Mouse (Mus musculus): Measurements from ENCODE around the gene Kif1bp. TPM values are rescaled to one million over a fixed set of nuclear protein-coding genes. Genes with fewer than 3 reads are reported as not detected.
A peak's percentile ranks its signal among the peaks of the same experiment; 100 is the strongest.

The Kif1bp gene
- total RNA-seq, 2 experiments from 2014 or later: 31.6 to 34.5 TPM

DNA sequence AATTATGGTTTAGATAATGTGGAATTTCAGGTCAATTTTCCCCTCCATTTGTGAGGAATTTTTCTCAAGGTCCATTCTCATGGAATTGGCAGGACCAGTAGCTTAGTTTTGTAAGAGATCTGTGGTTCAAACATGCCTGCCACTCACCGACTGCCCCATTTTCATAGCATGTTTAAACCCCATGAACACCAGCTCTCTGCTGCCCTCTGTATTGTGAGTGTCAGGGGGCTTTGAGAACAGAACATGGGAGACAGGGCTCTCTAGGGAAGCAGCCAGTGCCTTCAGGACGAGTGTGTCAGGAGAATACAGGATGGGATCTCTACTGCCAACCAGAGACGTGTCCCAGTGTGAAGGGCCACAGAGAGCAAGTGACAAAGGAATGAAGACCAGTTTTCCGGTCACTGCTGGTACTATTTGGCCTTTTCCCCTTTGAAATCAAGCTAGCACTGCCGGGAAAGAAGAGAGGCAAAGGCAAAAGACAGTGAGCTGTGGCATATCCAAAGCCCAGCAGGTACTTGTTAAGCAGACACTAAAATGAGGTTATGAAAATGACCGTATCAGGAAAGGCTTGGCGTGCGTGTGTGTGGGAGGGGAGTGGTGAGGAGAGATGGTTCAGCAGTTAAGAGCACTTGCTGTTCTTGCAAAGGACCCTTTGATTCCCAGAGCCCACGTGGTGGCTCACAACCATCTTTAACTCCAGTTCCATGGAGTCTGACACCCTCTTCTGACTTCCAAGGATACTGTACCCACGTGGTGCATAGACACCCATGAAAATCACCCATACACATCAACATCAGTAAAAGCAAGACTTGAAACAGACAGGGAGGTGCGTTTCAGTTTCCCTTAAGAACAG is 22.3 kb downstream of the Kif1bp start:
- no peak for DNase-seq

DNA sequence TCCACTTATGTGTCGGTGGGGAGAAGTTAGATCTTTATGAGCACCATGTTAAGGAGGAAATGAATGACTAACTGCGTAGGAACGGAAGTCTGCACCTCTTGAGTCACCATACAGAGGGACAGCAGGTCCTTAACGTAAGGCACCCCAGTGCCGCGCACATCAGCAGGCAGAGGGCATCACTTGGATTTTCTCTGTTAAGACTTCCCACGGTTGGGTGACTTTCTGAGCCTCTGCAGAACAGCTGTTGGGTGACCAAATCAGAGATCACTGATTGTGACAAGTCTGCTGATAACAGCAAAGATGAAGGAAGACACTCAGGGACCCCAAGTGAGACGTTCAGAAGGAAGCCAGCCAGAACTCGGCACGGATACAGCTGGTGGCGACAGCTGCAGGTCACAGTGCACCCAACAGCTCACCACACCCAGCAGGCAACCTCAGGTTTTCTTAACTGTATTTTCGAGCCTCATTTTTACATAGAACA is 24.6 kb downstream of the Kif1bp start:
- no peak for DNase-seq

DNA sequence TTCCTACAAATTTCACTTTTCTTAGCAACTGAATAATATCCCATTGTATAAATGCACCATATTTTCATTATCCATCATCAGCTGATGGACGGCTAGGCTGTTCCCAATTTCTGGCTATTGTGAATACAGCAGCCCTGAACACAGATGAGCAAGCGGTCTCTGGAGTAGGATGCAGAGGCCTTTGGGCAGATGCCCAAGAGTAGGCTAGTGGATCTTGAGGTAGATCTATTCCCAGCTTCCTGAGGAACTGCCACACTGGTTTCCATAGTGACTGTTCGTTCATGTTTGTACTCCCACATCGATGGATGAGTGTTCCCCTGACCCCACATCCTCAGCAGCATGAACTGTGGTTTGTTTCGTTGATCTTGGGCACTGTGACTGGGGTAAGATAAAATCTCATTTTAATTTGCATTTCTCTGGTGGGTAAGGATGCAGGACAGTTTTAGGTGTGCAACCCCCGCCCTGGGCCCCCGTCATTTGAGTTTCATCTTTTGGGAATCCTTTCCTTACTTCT is 27.4 kb downstream of the Kif1bp start:
- no peak for DNase-seq

DNA sequence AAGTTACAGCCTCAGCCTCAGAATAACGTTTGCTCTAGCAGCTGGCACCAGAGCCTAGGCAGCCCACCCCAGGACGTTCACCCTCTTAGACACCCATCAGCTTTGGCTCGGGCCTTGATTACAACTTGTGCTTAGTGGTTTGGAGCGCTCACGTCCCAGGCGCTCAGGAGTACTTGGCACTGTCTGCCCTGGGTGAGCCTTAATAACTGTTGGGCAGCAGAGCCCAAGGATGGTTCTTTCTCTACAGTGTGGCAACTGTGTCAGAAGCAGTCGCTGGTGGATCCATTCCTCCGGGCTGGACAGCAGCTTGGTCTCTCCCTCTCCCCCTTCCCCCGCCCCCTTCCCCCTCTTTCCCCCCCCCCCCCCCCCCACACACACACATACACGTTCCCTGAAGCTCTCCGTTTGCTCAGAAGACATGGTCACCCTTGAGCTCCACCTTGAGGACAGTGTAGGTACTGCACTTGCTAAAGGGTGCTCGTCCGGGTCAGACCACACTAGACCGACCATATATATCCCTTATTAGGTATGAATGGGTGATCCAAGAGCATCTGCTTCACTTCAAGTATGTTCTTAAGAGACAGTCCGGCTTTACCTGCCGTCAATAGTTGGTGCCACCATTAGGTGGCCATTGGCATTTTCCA is 28.6 kb downstream of the Kif1bp start:
- peak; percentile 85 for DNase-seq

DNA sequence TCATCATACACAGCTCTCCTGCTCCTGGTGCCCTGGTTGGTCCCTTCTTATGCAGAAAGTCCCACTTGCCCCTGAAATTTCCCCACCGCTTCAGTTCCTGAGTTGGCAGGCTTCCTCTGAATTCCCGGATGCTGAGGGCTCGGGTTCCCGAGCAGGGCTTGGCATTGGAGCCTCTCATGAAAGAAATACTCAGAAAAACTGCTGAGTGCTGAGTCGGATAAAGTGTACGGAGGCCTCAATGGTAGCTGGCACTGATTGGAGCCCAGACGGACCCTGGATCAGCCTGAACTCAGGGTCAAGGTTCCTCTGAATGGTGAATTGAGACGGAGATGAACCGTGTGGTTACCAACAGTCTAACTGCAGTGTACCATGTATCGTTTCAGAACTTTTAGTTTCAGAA is 31.8 kb downstream of the Kif1bp start:
- no peak for DNase-seq

DNA sequence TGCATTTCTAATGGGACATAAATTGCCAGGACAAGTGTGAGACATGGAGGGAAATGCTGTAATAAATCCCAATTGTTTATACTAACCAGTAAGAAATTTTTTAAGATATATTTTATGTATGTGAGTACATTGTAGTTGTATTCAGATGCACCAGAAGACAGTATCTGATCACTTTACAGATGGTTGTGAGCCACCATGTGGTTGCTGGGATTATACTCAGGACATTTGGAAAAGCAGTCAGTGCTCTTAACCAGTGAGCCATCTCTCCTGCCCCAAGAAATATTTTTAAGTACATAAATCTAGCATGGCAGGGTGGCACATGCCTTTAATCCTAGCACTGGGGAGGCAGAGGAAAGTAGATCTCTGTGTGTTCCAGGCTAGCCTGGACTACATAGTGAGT is 32.5 kb downstream of the Kif1bp start:
- no peak for DNase-seq

DNA sequence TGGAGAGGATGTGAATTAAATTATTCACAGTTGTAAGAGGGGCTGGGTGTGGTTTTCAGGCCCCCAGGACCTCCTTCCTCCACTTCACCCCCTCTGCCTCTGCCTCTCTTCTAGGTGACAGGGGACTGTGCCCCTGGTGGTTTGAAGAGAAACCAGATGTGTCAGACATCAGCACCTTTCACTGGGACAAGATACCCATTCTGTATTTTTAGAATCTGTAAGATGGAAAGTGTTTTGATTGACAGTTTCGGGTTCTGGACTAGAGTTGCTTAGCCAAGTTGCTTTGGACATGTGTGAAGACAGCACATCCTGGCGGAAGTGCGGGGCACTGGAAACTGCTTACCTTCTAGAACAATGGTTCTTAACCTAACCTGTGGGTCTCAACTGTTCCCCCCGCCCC is 33.9 kb downstream of the Kif1bp start:
- no peak for DNase-seq

DNA sequence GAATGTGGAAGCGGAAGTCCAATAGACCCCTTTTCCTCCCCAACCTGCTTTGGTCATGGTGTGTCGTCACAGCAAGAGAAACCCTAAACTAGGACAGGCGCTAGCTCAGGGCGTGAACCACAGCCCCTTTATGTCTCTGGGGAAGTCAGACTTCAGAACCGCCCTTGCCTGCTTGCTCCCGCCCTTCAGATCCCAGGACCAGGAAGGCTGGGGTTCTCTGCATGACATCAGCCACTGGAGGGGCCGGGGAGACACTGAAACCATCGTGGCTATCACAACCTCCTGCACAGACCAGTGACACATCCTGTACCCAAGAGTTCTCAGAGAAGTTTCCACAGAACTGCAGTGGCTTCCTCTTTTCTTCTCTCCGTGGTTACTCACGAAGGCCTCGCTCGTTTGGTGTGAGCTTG is 34.9 kb downstream of the Kif1bp start:
- peak; percentile 16 for DNase-seq

DNA sequence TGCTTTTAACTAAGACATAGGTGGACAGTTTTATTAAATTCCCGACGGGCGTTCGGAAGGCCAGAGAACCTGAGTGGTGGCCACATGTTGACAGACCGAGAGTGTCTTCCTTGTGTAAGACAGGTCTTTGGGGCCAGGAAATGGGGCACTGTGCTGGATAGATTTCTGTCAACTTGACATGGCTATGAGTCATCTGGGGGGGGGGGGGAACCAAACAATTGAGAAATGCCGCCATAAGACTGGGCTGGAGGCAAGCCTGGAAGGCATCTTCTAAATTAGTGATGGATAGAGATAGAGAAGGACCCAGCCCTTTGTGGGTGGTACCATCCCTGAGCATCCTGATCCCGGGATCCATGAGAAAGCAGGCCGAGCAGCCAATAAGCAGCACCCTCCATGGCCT is 35.3 kb downstream of the Kif1bp start:
- DNase-seq: no peak

DNA sequence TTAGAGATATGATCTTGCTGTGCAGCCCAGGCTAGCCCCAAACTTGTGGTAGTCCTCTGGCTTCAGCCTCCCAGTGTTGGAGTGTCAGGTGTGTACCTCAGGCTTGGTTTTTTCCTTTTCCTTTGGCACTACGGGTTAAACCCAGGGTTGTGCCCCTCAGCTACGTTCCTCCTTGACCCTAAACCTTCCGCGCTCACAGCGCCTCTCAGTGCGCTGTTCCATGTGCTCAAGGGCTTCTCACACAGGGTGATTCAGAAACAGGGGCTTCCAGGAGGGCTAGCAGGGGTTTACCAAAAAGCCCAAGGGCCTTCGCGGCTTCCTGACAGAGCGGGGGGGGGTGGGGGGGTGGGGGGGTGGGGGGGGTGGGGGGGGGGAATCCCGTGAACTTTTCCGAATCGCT is 35.8 kb downstream of the Kif1bp start:
- DNase-seq: no peak

DNA sequence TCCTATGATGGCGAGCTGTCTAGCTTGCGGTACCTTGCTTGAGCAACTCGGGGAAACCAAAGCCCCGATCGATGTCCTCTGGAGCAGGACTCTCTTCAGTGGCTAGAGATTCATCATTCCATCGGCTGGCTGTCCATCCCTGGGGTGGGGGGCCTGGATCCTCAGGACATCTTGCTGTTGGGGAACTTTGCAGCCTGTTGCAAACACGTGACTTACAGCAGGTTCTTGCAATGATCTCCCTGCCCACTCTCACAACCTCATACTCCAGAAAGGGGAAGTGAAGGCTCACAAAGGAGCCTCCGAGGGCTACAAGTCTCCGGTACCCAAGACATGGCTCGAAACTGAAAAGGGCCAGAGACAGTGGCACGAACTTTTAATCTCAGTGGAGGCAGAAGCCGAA is 36.8 kb downstream of the Kif1bp start:
- no peak for DNase-seq

DNA sequence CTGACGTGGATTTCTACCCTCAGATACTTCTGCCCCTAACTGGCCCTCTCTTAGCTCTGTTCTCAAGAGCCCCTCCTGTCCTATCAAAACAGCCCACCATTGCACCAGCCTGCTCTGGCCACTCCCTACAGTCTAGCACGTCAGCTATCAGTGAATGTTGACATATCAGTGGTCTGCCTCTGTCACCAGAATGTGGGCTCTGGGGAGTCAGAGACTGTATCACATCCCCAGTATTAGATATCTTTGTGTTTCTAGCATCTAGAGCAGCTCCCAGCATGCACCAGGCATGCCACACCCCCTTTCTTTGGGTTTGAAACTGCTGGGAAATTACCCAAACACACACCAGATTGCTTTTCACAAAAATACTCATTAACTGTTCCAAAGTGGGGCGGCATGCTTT is 37.5 kb downstream of the Kif1bp start:
- DNase-seq: no peak

DNA sequence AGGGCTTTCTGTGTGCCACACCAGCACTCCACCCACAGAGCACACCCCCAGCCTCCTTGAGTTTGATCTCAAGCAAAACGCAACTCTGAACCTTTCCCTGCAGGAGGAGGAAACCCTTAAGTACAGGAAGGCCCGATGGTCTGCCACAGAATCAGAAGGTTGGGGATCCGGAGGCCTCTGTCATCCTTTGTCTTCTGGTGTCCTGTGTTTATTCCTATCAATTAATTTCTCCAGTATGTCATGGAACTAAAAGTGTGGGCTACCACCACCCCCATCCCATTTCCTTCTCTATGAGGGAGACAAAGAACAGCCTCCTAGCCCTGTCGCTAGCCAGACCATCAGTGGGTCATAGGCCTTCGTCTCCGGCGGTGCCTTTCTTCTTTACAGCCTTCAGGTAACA is 43.7 kb downstream of the Kif1bp start:
- DNase-seq: no peak

DNA sequence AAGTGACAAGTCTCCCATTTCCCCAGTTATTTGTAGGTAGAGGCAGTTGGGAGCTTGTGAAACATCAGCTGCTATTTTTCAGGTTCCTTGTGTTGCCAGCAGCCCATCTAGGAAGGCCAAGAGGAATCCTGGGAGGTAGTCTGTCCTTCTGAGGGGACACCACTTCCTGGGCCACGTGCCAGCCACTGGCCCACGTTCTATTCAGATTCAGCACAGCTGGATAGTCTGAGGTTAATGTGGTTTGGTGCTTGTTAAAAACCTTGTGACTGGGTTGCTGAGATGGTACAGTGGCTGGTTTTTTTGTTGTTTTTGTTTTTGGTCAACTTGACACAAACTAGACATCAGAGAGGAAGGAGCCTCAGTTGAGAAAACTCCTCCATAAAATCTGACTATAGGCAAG is 45.4 kb downstream of the Kif1bp start:
- no peak for DNase-seq

DNA sequence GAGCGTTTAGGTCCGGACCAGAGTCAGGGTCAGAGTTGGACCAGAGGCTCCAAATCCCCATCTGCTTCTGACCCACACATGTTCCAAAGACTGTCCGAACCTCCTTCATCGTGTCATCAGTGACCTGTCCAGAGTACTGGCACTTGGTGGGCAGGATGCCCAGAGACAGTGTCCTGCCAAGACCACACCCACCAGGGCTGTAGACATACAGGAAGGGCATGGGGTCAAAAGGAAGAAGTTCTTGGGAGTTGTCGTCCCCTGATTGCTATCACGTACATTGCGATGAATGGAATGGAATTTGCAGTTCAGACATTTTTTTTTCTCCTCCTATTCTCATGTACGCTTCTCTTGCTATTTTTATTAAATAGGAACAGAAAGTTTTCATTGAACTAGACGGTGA is 48.1 kb downstream of the Kif1bp start:
- DNase-seq: peak; percentile 66

DNA sequence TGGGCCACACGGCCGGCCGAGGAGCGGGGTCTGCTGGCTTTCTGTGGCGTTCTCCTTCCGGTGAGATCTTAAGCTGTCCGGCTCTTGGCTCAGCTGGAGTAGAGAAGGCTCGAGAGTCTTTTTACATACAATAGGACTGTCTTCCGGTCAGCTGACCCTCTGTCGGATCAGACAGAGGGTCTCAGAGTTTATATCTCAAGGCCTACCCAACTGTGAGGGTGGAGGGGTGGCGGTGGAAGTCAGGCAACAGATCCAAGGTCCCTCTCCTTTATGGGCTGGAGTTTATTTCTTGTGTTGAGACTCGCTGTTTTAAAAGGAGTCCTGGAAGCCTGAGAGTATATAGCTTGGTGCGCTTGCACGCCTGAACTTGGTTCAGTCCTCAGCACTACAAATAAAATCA is 50.9 kb downstream of the Kif1bp start, which contains the start of gene Srgn:
Gene Srgn (minus strand): TSS at position 101 of the 400 bp plus-strand sequence.
- no peak for DNase-seq

DNA sequence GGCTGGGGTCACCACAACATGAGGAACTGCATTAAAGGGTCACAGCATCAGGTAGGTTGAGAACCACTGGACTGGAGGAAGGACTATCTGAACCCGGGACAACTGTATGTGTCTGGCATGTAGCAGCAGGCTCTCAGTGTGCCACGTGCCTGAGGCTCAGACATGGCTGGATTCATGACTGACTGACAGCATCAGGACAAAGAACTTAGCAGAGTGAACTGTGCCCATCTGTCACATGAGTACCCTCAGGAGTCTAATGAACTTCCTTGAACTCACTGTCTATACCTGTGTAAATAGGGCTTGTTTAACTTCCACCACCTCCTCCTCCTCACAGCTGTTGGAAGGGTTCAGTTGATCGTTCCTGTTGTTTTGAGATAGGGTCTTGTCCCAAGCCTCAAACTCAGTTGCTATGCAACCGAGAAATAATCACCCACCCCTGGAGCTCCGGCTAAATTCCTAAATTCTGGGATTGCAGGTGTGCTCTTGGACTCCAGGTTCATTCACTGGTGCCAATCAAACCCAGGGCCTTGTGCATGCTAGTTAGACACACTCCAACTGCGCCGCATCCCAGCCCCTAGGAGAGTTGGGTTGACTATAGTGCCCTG is 55.8 kb downstream of the Kif1bp start:
- no peak for DNase-seq

DNA sequence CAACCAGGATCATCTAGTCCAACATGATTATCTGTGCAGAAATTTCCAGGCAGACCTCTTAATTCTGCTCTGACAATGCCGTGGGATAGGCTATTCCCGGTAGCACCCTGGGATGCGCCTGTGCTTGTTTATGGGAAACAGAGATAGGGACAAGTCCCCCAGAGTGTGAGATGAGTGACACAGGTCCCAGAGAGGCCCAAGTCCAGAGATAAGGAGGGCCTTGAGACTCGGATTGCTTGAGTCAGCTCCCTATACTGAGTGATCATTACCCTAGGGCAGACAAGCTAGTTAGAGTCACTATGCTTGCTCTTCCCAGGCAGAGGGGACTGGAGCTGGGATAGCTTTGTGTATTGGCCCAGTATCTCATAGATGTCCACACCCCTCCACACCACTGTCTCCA is 56.5 kb downstream of the Kif1bp start:
- DNase-seq: no peak

DNA sequence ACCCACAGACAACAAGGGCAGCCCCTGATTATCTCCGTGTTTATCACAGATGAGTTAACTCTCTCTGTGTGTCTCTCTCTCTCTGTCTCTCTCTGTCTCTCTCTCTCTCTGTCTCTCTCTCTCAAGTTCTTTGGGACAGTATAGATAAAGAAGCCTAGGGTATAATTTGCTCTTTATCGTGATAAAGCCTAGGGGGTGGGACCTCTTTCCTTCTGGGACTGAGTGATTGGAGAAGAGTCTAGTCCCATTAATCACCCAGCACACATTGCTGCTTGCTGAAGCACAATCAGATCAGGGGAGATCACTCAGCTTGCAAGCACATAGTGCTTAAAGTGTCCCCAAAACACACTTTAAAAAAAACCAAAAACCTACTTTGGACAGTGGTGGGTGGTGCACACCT is 57.3 kb downstream of the Kif1bp start:
- no peak for DNase-seq

DNA sequence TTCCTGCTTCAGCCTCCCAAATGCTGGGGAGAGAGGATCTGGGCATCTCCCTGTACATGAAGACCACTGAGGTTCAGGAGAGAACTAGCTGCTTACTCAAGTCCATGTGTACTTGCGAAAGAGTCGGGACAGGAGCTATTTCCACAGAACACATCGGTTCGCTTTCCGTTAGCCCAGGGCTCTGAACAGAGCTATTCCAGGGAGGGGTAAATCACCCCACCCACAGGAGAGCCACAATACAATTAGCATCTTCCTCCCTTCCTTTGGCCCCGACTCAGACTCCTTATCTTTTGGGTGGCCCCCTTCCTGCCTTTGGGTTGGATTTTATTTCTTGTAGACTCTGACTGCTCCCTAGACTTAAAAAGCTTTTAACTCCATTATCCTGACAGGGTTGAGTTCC is 60.7 kb downstream of the Kif1bp start:
- DNase-seq: no peak

DNA sequence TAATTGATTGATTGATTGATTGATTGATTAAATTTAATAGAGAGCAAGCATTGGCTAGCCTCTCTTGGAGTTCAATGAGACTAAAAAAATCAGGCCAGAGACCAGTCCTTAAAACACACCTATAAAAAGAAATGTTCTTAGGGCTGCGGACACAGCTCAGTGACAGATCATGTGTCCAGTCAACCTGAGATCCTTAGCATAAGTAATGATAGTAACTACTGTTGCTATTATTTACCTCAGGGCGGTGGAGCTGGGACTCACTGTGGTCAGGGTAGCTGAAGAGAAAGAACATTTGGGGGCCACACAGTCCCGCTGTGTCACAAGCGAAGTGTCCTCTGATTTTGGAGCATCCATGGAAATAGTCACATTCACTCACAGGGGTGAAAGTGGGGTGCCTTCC is 65.4 kb downstream of the Kif1bp start:
- DNase-seq: no peak

DNA sequence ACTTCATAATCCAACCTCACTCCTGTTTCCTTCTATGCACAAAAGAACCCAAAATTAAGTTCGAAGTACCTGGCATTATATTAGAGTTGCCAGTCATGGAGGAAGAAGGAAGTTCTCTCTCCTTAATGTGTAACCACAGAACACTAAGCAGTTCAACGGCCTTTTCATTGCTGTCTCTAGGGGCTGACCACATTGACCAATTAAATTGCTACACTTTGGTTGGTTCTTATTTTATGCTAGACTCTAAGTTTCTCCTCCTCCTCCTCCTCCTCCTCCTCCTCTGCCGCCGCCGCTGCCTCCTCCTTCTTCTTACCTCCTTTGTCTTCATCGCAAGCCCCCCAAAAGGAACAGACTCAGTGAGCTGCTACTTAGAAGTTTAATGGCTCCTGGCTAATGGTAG is 66.7 kb downstream of the Kif1bp start:
- DNase-seq: no peak

DNA sequence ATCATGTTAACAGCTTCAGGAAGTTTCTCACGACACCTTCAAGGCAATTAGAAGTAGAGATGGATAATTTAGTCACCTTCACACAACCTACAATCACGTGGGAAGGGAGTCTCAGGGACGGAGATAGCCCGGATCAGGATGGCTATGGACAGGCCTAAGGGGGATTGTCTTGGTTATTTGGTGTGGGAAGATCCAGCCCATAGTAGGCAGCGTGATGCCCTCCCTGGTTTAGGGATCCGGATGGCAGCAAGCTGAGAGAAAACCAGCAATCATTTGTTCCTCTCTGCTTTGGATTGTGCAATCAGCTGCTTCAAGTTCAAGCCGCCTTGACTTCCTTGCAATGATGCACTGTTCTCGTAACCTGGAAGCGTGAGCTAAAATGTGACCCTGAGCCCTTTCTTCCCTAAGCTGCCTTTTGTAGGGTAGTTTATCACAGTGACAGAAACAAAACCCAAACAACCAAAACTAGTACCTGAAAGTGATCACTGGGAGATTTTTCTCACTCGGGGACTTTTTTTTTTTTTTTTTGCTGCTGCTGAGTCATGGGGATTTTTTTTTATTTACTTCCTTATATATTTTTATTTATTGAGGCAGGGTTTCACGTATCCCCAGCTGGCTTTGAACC is 69.1 kb downstream of the Kif1bp start:
- no peak for DNase-seq
